Mouse (Mus musculus) WW6 (cell line): ENCODE results near the gene Usf2.
"Not testable (repeated sequence)": the region's sequence is repeated elsewhere in the genome, so short reads cannot be mapped to it uniquely, and the experiment has no call there.

Experiments
- DNase-seq: peaks from one replicate; pipeline ENCODE4 v3.0.0-alpha.2; 2013; ENCODE audit warnings: low read depth, low spot score

Gene Usf2

DNA sequence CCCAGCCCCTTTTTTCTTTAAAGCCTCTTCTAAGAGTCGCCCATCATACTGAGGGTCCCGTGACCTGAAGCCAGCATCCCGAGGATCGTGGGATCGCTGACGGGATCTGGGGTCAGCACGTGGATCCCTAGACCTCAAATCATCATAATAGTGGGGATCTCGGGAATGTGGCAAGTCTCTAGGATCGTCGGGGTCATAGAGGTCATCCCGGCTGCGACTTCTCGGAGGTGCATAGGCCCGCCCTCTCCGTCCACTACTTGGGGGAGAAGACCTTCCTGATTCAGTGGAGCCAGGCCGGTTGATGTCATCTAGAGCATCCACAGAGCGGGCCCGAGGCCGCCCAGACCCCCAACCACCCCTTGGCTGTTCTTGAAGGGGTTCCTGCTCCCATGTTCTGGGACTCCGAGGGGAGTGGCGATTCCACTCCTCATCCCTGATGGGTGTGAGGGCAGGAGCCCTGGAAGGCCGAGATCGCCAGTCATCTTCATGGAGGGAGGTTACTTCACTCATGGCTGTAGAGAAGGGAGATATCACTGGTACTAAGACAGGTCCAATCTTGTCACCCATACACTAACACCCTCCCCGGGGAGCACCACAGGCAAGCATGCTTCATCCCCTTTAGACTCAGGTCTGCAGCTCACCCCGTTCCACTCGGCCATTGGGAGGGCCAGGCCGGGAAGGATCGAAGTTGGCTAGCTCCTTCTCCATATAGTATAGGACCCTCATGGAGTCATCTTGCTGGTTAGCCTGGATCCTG lies 1.7 kb upstream of the Usf2 start:
- no peak for DNase-seq

DNA sequence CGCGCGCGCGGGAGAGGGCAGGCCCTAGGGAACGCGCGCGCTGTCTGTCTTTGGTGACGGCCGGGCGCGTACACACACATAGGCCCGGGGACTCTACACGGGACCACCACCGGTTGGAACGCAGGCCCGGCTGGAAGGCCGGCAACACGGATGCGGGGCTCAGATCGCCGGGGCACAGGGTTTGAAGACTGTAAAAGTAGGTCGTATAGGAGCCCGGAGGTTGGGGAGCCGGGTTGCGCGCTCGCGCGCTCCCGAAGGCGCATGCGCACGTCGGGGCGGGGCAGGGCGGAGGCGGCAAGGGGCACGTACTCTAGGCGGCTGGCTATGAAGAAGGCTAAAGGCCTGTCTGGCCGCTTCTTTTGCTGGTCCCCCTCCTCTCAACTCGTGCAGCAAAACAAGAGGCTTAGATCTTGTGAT lies 772 bp upstream of the Usf2 start:
- peak; percentile 74 for DNase-seq

DNA sequence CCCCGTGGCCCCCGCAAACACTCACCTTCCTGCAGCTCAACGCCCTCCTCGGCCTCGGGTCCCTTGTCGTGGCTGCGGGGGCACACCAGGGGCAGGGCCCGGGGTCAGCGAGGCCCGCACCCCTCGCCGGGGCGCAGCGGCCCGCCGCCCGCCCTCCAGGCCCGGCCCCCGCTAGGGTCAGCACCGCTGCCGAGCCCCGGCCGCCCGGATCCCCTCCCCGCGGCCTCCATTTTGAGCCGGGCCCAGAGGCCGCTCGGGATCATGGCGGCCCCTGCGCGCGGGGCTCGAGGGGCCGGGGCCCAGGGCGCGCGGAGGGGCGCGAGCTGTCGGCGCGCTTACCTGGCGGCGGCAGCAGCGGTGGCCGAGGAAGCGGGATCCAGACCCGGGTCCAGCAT lies 249 bp downstream of the Usf2 start:
- no peak for DNase-seq

DNA sequence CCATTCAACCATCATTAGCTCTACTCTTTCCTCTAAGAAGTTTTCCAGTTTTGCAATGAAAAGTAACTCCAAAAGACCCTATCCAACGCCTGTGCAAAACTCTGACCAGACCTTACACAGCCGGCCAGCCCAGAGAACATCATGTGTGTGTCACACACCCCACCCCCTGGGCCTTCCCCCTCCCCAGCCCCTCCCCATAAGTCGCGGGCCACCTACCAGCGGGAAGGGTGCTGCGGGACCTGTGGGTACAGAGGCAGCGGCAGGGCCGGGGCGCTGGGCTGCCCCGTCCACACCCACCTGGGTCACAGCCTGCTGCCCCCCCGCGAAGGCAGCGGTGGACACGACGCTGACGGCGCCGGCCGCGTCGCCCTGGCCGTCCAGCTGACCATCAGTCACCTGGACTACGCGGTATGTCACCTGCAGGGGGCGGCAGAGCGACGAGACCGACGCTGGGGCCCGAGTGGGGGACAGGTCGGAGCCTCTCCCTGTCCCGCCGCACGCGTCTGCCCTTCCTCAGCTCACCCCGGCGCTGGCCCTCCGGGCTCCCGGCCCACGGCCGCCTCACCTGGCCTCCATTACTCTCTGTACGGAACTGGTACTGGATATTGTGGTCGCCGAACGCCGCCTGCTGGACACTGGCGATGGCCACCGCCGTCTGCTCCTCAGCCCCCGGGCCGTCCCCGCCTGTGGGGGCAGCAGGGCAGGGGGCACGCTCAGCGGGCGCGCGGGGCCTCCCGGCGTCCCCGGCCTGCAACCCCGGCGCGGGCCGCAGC lies 833 bp downstream of the Usf2 start:
- DNase-seq, result no peak

DNA sequence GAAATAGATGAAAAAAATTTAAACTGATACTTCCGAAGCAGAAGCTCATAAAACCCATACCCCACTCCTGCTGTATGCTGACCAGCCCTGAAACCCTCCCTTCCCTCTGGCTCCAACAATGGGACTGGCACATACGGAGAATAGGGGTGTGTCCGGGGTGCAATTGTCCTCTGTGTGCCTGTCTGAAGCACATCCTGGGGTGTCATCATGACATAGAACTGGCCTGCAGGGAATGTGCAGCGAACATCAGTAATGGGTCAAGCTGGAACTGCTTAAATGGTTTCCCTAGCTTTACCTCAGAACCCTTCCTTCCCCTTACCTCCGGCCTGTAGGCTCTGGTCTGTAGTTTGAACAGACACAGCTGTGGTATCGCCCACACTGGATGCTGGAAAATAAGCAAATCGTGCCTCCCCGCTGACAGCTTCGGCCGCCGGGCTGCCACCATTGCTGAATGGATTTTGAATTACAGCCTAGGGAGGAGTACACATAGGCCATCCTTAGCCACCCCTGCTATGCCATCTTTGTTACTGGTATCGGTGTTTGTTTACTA lies 1.6 kb downstream of the Usf2 start:
- no peak for DNase-seq

DNA sequence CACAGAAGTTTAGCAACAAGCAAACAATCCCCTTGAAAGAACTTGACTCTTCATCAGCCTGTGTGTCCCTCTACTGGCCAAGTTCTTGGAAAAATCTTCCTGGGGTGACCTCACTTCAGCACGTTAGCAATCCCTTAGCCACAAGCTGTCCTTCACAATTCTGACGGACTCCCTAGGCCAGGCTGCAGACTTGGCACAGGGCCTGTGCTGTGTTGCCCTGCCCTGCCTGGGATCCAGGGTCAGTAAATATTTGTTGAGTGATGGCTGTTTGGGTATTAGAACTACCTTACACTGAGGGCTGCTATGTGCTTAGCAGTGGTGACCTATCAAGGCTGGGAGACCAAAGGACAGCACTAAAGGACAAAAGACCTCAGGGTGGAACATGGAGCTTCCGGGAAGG lies 2.6 kb downstream of the Usf2 start:
- DNase-seq, result no peak

DNA sequence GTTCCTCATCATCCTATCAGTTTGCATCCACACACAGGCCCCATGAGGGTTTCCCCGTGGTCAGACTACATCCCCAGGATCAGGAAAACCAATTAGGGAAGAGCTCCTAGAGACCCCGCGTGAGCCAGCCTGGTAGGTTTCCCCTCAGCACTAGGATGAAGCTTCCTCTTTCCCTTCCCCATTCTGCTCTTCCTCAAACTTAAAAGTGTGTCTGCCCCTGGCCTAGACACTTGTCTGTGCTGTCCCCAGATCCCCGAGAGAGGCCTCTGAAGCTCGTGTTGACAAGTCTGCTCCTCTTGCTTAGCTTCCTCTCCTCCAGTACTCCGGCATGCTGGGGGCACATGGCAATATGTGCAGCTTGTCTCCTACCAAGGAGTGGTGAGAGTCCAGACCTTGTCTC lies 3.1 kb downstream of the Usf2 start:
- no peak for DNase-seq

DNA sequence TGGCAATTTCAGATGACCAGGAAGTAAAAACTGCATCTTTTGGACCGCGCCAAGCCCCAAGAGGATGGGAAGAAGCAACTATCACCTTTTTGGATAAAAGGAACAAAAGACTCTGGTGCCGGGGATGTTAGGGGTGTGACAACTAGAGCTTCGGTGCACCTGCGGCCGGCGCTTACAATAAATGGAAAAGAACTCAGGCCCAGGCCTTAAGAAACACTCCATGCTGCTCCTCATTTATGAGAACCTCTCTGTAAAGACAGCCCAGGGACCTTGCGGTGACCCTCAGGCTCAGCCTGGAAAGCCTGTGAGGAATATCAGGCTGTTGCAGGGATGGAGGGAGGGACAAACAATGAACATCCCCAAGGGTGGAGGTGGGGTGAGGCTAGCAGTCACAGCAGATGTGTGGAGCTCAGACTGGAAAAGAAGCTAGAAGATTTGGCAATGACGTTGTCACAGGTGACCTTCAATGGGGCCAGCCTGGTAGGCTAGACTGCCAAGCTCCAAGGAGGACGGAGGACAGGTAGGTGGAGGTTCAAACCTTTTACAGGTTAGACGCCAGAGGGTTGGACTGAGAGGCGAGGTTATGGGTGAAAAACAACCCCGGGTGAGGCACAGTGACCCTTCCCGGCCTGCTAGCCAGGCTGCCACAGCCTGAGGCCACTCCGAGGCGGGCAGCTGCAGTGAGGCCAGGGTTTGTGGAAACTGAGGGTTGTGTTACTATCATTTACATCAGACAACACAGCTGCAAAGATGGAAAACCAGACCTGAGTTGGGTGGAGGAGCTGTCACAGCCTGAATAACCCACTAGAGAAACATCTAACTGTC lies 4.0 kb downstream of the Usf2 start:
- no peak for DNase-seq

DNA sequence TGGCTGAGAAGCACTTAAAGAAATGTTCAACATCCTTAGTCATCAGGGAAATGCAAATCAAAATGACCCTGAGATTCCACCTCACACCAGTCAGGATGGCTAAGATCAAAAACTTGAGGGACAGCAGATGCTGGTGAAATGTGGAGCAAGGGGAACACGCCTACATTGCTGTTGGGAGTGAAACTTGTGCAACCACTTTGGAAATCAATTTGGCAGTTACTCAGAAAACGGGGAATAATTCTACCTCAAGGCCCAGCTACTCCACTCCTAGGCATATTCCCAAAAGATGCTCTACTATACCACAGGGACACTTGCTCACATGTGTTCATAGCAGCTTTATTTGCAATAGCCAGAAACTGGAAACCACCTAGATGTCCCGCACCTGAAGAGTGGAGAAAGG lies 6.7 kb downstream of the Usf2 start:
- DNase-seq, result not testable (repeated sequence)

DNA sequence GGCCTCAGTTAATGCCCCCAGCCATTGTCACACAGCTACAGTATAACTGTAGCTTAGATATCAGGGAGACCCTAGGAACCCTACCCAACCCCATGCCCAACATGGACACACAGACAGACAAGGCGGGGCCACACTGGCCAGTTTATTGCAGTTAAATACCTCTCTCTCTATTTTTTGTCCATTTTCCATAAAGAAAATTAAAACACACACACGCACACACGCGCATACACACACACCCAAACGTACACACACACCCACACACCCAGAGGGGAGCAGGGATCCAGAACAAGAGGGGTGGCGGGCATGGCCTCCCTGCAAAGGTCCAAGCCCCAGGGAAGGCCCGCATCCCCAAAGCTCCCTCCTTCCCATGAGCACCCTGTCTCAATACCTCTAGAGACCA lies 10.7 kb downstream of the Usf2 start:
- DNase-seq, result no peak

DNA sequence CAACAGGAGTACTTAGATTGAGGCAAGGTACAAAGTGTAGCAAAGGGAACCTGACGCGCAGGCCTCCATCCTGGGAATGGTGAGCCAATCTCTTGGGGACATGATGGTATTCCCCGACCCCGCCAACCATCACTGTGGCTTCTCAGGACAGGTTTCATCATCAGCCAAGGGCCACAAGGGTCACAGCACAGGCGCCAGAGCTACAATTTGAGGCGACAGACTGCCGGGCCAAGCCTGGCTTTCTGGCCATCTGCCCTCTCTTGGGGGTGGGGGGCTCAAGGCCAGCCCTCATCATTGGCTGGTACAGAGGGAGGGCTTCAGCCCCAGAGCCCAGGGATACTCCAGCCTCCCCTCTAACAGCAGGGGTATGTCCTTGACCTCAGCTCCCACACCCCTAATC lies 11.1 kb downstream of the Usf2 start:
- DNase-seq, result not testable (repeated sequence)

DNA sequence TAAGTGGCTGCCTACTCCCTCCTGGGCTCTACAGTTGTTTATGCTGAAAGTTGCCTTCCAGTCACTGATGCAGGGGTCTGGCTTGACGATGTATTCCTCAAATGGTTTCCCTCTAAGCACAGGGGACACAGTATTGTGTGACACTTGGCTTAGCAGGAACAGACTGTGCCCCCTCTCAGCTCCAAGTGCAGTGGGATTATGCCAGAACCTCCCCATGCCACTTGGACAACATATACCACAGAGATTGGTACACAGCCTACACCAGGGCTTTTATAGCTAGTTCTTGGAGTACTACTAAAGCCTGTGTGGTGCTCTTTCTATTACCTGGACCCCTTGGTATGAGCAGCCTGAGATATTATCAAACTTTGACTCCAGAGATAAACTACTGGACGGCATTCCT lies 11.9 kb downstream of the Usf2 start:
- not testable (repeated sequence) for DNase-seq

DNA sequence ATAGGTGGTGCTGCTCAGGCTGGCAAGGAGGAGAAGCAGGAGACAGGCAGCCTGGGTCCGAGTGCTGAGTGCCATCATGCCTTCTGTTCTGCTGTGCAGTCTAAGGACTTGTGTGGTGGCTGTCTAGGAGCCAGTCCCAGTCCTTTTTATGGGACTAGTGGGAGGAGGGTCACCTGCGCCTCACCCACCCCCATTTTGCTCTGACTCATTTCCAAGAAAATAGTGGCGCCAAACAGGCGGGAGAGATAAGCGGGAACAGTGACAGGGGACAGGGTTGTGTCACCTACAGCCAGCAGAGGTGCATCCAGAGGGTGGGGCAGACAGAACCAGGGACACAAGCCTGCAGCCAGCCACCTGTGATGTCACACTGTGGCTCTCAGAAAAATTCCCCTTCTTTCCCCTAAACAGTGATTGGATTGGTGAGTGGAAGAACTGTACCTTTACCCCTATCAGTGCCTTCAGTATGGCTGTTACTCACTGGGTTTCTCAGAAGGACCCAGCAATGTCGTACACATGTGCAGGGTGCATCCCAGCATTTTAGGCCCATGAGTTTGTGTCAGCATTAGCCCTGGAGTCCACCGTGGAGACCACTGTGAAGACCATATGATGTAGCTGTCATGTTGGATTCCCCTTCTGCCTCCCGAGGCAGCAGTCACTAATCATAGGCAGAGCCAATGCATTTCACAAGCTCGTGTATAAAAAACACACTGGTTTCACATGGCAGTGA lies 12.5 kb downstream of the Usf2 start, which contains the start of gene Hamp:
TSS of gene Hamp (minus strand) at position 124 of the 727 bp plus-strand sequence.
- DNase-seq, result no peak

DNA sequence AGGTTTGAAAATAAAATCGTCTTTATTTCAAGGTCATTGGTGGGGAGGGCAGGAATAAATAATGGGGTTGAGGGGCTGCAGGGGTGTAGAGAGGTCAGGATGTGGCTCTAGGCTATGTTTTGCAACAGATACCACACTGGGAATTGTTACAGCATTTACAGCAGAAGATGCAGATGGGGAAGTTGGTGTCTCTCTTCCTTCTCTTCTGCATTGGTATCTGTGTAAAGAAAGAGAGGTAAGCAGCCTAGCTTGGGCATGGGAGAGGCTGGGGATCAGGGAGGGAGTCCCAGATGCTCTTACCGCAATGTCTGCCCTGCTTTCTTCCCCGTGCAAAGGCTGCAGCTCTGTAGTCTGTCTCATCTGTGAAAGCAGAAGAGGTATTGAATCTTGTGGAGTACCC lies 14.2 kb downstream of the Usf2 start:
- DNase-seq, result not testable (repeated sequence)

DNA sequence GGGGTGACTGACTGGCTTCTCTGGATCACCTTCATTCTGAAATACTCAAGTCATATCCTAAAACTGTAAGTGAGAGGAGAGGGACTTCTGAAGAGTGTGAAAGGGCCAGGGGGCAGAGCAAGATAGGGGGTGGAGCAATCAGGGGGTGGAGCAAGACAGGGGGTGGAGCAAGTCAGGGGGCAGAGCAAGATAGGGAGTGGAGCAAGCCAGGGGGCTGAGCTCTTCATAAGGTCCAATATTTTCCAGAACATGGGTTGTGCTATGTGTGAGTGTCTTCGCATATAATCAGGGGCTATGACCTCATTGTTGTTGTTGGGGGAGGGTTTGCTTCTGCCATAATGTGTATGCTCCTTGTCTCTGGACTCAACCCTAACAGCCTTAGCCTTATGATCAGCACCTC lies 16.5 kb downstream of the Usf2 start:
- not testable (repeated sequence) for DNase-seq

DNA sequence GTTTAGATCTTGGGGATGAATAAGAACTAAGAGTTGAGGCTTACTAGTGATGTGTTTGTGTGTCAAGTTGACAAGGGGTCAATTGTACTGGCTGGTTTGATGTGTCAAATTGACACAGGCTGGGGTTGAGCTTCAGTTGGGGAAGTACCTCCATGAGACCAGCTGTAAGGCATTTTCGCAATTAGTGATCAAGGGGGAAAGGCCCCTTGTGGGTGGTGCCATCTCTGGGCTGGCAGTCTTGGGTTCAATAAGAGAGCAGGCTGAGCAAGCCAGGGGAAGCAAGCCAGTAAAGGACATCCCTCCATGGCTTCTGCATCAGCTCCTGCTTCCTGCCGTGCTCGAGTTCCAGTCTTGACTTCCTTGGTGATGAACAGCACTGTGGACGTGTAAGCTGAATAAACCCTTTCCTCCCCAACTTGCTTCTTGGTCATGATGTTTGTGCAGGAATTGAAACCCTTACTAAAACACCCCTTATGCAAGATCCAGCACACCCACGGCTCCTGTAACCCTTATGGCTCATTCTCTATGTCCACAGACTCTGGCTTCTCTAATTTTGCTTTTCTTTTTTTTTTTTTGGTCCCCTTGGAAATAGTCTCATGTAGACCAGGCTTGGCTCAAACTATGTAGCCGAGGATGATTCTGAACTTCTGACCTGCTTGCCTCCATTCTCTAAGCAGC lies 21.0 kb downstream of the Usf2 start:
- DNase-seq, result not testable (repeated sequence)

DNA sequence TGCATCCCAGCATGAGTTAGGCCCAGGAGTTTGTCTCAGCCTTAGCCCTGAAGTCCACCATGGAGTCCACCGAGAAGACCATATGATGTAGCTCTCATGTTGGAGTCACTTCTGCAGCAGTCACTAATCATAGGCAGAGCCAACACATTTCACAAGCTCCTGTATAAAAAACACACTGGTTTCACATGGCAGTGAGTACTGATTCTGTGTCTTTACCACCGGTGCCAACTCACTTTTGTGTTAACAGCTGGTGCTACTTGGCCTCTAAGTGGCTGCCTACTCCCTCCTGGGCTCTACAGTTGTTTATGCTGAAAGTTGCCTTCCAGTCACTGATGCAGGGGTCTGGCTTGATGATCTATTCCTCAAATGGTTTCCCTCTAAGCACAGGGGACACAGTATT lies 32.0 kb downstream of the Usf2 start, which contains the start of gene Hamp2:
TSS of gene Hamp2 (minus strand) at position 101 of the 400 bp plus-strand sequence.
- DNase-seq, result not testable (repeated sequence)

DNA sequence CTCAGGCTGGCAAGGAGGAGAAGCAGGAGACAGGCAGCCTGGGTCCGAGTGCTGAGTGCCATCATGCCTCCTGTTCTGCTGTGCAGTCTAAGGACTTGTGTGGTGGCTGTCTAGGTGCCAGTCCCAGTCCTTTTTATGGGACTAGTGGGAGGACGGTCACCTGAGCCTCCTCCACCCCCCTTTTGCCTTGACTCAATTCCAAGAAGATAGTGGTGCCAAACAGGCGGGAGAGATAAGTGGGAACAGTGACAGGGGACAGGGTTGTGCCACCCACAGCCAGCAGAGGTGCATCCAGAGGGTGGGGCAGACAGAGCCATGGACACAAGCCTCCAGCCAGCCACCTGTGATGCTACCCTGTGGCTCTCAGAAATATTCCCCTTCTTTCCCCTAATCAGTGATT lies 32.5 kb downstream of the Usf2 start:
- DNase-seq, result no peak

DNA sequence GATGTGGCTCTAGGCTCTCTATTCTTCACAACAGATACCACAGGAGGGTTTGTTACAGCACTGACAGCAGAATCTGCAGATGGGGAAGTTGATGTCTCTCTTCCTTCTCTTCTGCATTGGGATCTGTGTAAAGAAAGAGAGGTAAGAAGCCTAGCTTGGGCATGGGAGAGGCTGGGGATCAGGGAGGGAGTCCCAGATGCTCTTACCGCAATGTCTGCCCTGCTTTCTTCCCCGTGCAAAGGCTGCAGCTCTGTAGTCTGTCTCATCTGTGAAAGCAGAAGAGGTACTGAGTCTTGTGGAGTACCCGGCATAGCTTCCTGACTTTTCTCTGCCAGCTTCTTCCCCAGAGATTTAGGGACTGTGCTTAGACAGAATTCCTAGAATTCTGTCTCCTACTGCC lies 34.1 kb downstream of the Usf2 start:
- not testable (repeated sequence) for DNase-seq

DNA sequence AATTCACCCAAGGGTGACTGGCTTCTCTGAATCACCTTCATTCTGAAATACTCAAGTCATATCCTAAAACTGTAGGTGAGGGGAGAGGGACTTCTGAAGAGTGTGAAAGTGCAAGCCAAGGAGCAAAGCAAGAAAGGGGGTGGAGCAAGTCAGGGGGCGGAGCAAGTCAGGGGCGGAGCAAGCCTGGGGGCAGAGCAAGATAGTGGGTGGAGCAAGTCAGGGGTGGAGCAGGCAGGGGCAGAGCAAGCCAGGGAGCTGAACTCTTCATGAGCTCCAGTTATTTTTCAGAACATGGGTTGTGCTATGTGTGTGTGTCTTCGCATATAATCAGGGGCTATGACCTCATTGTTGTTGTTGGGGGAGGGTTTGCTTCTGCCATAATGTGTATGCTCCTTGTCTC lies 36.4 kb downstream of the Usf2 start:
- DNase-seq, result no peak

DNA sequence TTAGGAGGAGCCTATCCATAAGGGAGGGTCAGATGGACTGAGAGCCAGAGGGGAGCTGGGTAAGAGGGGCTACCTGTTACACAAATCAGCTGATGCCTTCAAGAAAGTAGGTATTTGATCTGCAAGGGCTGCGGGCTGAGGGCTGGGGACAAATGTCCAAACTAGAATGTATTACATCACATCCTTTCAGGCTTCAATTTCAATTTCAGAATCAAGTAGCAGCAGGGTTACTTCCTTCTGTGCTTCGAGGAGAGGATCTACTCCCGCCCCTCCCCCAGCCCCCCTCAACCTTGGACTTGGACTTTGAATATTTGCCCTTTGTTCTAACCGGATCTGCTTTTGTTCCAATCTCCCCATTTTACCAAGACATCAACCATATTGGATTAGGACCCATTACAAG lies 39.4 kb downstream of the Usf2 start:
- DNase-seq, result no peak
